Mouse (Mus musculus) testis, adult 2 months (tissue): ENCODE results near the gene Rhod.

Experiments used
- CTCF ChIP-seq: fragments of 200-500 bp; IDR thresholded peaks from 2 replicates; pipeline ENCODE4 v1.5.1; 2012; ENCODE audit warnings: low read depth, mild to moderate bottlenecking, inconsistent platforms, low read length, moderate library complexity; ENCODE audit not compliant: control insufficient read depth, insufficient read depth, insufficient replicate concordance
- POLR2A ChIP-seq: fragments of 200-500 bp; IDR thresholded peaks from 2 replicates; pipeline ENCODE4 v1.6.1; 2012; ENCODE audit warnings: low read depth, mild to moderate bottlenecking, inconsistent platforms, low read length, moderate library complexity; ENCODE audit not compliant: control insufficient read depth

- TF ChIP-seq POLR2A (no peak), CTCF (no peak)
Measured at GRCm38 (mm10) chr19:4477345-4478189, 38.3 kb upstream of the Rhod start, which contains the start of gene Syt12.
